Mouse (Mus musculus): ENCODE measurements at regions not wholly inside any gene's neighbourhood (a gene's known extent, or its start where the extent isn't known, plus 50 kb on each side); places are given as distances from the start of the nearest gene placed in this dataset.

DNA sequence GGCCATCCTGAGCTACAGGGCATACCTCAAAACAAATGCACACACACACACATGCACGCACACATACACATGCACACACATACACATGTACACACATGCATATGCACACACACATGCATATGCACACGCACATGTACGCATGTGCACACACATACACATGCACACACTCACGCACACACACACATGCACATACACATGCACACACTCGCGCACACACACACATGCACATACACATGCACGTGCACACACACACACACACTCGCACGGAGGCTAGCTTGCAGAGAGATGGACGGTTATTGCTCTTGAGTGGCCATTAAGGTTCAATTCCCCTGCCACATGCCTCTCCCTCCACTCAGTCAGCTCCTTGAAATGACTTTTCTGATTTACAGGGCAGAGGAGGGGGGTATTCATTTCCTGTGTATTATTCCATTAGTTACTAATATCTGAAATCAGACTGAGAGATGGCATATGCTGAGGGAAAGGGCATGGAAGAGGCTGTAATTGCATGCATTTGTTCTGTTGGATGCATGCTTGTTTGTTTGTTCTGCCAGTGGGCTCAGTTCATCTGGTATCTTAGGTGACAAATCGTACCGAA, 111.5 kb upstream of the Ssbp2 start:
- TF ChIP-seq HCFC1 (IDR thresholded peaks at IDR 0.05; ENCODE audit: borderline replicate concordance, insufficient read depth, low read length) (no peak), ZC3H11A (IDR thresholded peaks at IDR 0.05; ENCODE audit: borderline replicate concordance, low read depth, low read length) (no peak), CHD2 (IDR thresholded peaks at IDR 0.05; ENCODE audit: low read depth, low read length) (no peak), ZNF384 (IDR thresholded peaks at IDR 0.05; ENCODE audit: low read depth, low read length) (no peak), MAFK (IDR thresholded peaks at IDR 0.05; ENCODE audit: insufficient read depth, low read depth, low read length) (no peak)
